Mouse (Mus musculus): Measurements from ENCODE around the gene Kars.

DNA sequence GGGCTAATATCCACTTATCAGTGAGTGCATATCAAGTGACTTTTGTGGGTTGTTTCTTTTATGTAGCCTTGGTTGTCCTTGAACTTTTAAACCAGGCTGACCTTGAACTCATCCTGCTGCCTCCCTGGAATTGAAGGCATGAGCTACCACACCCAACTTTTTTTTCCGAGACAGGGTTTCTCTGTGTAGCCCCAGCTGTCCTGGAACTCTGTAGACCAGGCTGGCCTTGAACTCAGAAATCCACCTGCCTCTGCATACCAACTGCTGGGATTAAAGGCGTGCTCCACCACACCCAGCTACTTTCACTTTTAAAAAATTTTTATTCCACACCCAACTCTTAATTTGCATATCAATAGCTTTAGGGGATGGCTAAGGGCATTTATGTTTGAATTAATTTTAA is 67.6 kb downstream of the Kars start:
- TF ChIP-seq CTCF (IDR thresholded peaks at IDR 0.05; ENCODE audit: low read depth) (no peak), EP300 (IDR thresholded peaks at IDR 0.05; ENCODE audit: low read depth) (no peak)
